Mouse (Mus musculus): Measurements from ENCODE around the gene Rnase1. TPM values are rescaled to one million over a fixed set of nuclear protein-coding genes. Genes with fewer than 3 reads are reported as not detected.

Rnase1 gene
- polyA plus RNA-seq, 1 experiment from 2014 or later: 3.2 TPM

DNA sequence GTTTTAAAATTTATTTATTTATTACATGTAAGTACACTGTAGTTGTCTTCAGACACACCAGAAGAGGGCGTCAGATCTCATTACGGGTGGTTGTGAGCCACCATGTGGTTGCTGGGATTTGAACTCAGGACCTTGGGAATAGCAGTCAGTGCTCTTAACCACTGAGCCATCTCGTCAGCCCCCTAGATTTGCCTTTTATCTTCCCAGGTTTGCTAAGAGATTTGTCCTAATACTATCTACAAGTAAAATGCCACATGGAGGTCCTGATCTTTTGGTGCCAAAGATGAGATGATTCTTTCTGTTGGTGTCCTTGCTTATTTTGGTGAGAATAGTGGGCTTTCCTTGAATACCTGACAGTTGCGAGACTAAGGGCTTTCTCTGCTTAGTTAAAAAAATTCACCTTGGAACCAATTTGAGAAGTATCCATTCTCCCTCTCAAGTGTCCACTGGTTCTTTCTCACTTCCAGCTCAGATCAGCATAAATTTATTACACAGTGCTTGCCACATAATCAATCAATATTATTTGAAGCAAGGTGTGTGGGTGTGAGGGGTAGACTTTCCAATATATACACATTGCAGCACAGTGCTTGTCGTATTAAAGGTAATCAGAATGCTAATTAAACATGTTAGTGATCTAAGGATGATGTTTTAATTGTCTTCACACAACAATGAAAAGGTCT lies 9.6 kb upstream of the Rnase1 start:
- no peaks in the 10 kb centered on the region for H3K4me1 ChIP-seq
- no peaks in the 10 kb centered on the region for H3K9me3 ChIP-seq (replicated peaks)
- no peak overlapping the region for H3K9ac ChIP-seq
- no peak overlapping the region for H3K27ac ChIP-seq (replicated peaks)
- H3K36me3 ChIP-seq: no peaks in the 10 kb centered on the region
- no peak overlapping the region for H3K4me2 ChIP-seq (replicated peaks)
- ATAC-seq (ENCODE audit: insufficient number of reproducible peaks, low FRiP score, low TSS enrichment, low read depth): no peak
- no peak overlapping the region for H3K4me3 ChIP-seq (replicated peaks)
- H3K27me3 ChIP-seq: no peaks in the 10 kb centered on the region
- 88% methylated on average over 5 of the region's 5 CpGs for WGBS

DNA sequence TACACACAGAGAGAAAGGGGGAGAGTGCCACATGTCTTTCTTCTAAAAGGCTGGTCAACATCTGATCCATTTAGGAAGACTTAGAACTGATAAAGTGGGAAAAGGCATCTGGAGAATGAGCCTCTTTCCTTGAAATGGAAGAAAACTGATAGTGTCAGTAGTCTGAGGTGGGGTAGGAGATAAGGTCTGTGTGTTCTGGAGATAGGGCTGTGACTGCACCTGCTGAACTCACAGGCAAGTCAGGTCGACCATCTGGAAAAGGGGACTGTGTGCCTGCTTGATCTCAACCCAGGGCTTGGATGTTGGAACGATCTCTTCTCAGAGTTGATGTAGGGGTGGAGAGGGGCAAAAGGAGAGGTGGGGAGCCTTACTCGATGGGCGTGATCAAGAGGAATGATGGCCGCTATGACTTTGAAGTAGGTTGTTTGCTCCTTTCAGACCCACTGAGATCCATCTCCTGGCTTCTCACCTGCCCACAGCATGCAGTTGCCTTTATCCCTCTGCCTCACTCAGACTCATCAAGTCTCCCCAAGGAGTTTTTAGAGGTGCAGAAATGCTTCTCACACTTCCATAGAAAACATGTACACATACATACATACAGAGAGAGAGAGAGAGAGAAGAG lies 5.8 kb upstream of the Rnase1 start:
- no peaks in the 10 kb centered on the region for H3K27me3 ChIP-seq
- H3K9ac ChIP-seq: no peak overlapping the region
- no peak overlapping the region for H3K4me3 ChIP-seq (replicated peaks)
- no peaks in the 10 kb centered on the region for H3K36me3 ChIP-seq
- no peak overlapping the region for H3K27ac ChIP-seq (replicated peaks)
- no peak for ATAC-seq (ENCODE audit: insufficient number of reproducible peaks, low FRiP score, low TSS enrichment, low read depth)
- H3K4me1 ChIP-seq: no peaks in the 10 kb centered on the region
- WGBS: 88% methylated on average over 5 of the region's 5 CpGs
- H3K4me2 ChIP-seq (replicated peaks): no peak overlapping the region
- H3K9me3 ChIP-seq (replicated peaks): no peaks in the 10 kb centered on the region

DNA sequence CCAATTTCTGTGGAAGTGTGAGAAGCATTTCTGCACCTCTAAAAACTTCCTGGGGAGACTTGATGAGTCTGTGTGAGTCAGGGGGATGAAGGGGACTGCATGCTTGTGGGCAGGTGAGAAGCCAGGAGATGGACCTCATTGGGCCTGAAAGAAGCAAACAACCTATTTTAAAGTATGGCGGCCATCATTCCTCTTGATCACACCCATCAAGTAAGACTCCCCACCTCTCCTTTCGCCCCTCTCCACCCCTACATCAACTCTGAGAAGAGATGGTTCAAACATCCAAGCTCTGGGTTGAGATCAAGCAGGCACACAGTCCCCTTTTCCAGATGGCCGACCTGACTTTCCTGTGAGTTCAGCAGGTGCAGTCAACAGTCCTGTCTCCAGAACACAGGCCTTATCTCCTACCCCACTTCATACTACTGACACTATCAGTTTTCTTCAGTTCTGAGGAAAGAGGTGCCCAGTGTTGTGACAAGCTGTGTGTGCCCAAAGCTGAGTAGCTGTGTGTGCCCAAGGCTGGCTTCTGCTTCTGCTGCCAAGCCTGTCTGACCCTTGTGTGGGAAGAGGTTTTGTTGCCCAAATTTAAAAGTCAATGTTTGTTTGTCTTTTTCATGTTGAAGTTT lies 3.7 kb upstream of the Rnase1 start:
- Histone ChIP-seq H3K27ac (replicated peaks) (no peak overlapping the region), H3K4me1 (no peaks in the 10 kb centered on the region), H3K4me2 (replicated peaks) (no peak overlapping the region), H3K9me3 (replicated peaks) (no peaks in the 10 kb centered on the region), H3K4me3 (replicated peaks) (no peak overlapping the region), H3K36me3 (no peaks in the 10 kb centered on the region), H3K9ac (no peak overlapping the region), H3K27me3 (no peaks in the 10 kb centered on the region)
- no peak for ATAC-seq (ENCODE audit: insufficient number of reproducible peaks, low FRiP score, low TSS enrichment, low read depth)
- 82% methylated on average over 3 of the region's 3 CpGs for WGBS

DNA sequence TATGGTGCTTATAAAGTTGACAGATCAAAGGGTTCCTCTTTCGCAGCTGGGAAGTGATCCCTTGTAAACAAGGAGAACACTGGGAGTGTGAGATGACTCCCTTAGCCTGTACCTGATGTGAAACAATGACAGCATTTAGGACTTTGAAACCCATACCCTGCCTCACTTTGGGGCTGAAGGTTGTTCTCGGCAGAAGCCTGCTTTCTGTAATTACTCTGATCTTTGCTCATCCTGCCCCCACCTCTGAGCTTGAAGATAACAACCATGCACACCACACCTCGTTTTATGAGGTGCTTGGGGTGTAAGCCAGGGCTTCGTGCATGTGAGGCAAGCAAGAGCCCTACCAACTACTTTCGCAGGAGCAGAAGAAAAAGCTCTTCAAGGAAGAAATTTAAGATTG lies 2.6 kb upstream of the Rnase1 start:
- H3K4me1 ChIP-seq: no peaks in the 10 kb centered on the region
- H3K27ac ChIP-seq (replicated peaks): no peak overlapping the region
- H3K4me3 ChIP-seq (replicated peaks): no peak overlapping the region
- ATAC-seq (ENCODE audit: insufficient number of reproducible peaks, low FRiP score, low TSS enrichment, low read depth): no peak
- no peaks in the 10 kb centered on the region for H3K27me3 ChIP-seq
- H3K36me3 ChIP-seq: no peaks in the 10 kb centered on the region
- WGBS: 48% methylated on average over 5 of the region's 5 CpGs
- H3K9ac ChIP-seq: no peak overlapping the region
- H3K9me3 ChIP-seq (replicated peaks): no peaks in the 10 kb centered on the region
- H3K4me2 ChIP-seq (replicated peaks): no peak overlapping the region

DNA sequence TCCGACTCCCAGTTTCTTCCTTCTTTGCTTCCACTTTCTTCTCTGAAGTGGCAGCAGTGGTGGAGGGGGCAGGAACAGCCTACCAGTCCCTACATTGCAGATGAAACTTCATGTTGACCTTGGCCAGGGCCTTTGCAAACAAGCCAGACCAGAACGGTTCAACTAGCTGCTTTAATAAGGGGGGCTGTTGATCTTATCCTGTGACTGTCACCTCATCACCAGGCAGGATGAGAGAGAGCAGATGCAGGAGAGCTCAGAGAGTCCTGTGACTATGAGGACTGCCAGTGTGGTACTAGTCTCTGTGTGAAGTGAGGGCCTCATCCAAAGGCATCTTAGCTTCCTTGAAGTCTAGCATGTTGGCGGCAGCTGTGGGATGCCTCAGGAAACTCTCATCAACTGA lies 1.4 kb upstream of the Rnase1 start:
- no peaks in the 10 kb centered on the region for H3K9me3 ChIP-seq (replicated peaks)
- H3K4me2 ChIP-seq (replicated peaks): no peak overlapping the region
- 68% methylated on average over 3 of the region's 3 CpGs for WGBS
- H3K27ac ChIP-seq (replicated peaks): no peak overlapping the region; the same call in 1 of the 2 replicates
- H3K36me3 ChIP-seq: no peaks in the 10 kb centered on the region
- H3K27me3 ChIP-seq: no peaks in the 10 kb centered on the region
- ATAC-seq (ENCODE audit: insufficient number of reproducible peaks, low FRiP score, low TSS enrichment, low read depth): no peak
- H3K4me1 ChIP-seq: no peaks in the 10 kb centered on the region
- no peak overlapping the region for H3K4me3 ChIP-seq (replicated peaks)
- no peak overlapping the region for H3K9ac ChIP-seq

DNA sequence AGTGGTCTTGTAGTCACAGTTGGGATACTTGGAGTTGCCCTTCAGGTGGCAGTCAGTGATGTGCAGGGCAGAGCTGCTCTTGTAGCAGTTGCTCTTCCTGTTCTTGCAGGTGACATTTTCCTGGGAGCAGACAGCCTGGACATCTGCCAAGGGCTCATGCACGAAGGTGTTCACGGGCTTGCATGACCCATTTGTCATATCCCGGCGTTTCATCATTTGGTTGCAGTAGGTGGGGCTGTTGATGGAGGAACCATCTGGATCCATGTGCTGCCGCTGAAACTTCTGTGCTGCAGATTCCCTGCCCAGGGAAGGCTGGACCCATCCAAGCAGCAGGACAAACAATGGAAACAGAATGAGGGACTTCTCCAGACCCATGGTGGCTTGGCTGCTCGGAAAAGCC lies 1.1 kb downstream of the Rnase1 start:
- no peaks in the 10 kb centered on the region for H3K27me3 ChIP-seq
- ATAC-seq (ENCODE audit: insufficient number of reproducible peaks, low FRiP score, low TSS enrichment, low read depth): no peak
- no peak overlapping the region for H3K27ac ChIP-seq (replicated peaks)
- no peaks in the 10 kb centered on the region for H3K9me3 ChIP-seq (replicated peaks)
- H3K9ac ChIP-seq: no peak overlapping the region
- no peak overlapping the region for H3K4me3 ChIP-seq (replicated peaks)
- no peaks in the 10 kb centered on the region for H3K4me1 ChIP-seq
- WGBS: 71% methylated on average over 6 of the region's 6 CpGs
- H3K36me3 ChIP-seq: no peaks in the 10 kb centered on the region
- H3K4me2 ChIP-seq (replicated peaks): no peak overlapping the region

- Histone ChIP-seq H3K4me1 (no peaks in the 10 kb centered on the region), H3K27me3 (no peaks in the 10 kb centered on the region), H3K27ac (replicated peaks) (no peak overlapping the region), H3K4me3 (replicated peaks) (no peak overlapping the region), H3K4me2 (replicated peaks) (no peak overlapping the region), H3K9me3 (replicated peaks) (no peaks in the 10 kb centered on the region), H3K9ac (no peak overlapping the region), H3K36me3 (no peaks in the 10 kb centered on the region)
- WGBS: 95% methylated on average over 4 of the region's 4 CpGs
- no peak for ATAC-seq (ENCODE audit: insufficient number of reproducible peaks, low FRiP score, low TSS enrichment, low read depth)
Observed at GRCm38 (mm10) chr14:51144451-51144850, 2.1 kb downstream of the Rnase1 start.

- WGBS: 69% methylated on average over 2 of the region's 2 CpGs
- H3K4me1 ChIP-seq: no peaks in the 10 kb centered on the region
- no peaks in the 10 kb centered on the region for H3K27me3 ChIP-seq
- no peak overlapping the region for H3K9ac ChIP-seq
- no peak overlapping the region for H3K4me2 ChIP-seq (replicated peaks)
- no peak overlapping the region for H3K4me3 ChIP-seq (replicated peaks)
- no peak overlapping the region for H3K27ac ChIP-seq (replicated peaks)
- no peaks in the 10 kb centered on the region for H3K36me3 ChIP-seq
- ATAC-seq (ENCODE audit: insufficient number of reproducible peaks, low FRiP score, low TSS enrichment, low read depth): no peak
- H3K9me3 ChIP-seq (replicated peaks): no peaks in the 10 kb centered on the region
Observed at GRCm38 (mm10) chr14:51143937-51144336, 2.6 kb downstream of the Rnase1 start.

- Histone ChIP-seq H3K4me1 (no peaks in the 10 kb centered on the region), H3K4me3 (replicated peaks) (no peak overlapping the region), H3K27me3 (no peaks in the 10 kb centered on the region), H3K4me2 (replicated peaks) (no peak overlapping the region), H3K36me3 (no peaks in the 10 kb centered on the region), H3K27ac (replicated peaks) (no peak overlapping the region), H3K9ac (no peak overlapping the region), H3K9me3 (replicated peaks) (no peaks in the 10 kb centered on the region)
- WGBS: 52% methylated on average over 4 of the region's 4 CpGs
- no peak for ATAC-seq (ENCODE audit: insufficient number of reproducible peaks, low FRiP score, low TSS enrichment, low read depth)
Observed at GRCm38 (mm10) chr14:51143287-51143686, 3.3 kb downstream of the Rnase1 start.

DNA sequence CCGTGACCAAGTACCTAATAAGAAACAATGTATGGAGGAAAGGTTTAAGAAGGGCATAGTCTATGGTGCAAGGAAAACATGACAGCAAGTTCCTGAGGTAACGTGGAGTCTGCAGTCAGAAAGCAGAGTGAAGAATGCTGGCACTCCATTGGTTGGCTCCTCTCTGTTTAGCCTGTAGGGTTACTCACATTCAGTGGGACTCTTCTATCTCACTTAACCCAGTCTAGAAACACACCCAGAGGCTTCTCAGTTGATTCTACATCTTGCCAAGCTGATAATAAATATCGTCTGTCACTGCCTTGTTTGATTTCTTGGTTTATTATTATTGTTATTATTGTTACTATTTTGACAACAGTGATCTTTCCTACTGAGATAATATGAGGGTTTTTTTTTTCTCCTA lies 4.0 kb downstream of the Rnase1 start:
- no peak for ATAC-seq (ENCODE audit: insufficient number of reproducible peaks, low FRiP score, low TSS enrichment, low read depth)
- Histone ChIP-seq H3K4me3 (replicated peaks) (no peak overlapping the region), H3K27me3 (no peaks in the 10 kb centered on the region), H3K4me1 (no peaks in the 10 kb centered on the region), H3K4me2 (replicated peaks) (no peak overlapping the region), H3K9me3 (replicated peaks) (no peaks in the 10 kb centered on the region), H3K27ac (replicated peaks) (no peak overlapping the region), H3K9ac (no peak overlapping the region), H3K36me3 (no peaks in the 10 kb centered on the region)
- whole genome bisulfite sequencing: 74% methylated on average over 3 of the region's 3 CpGs

GRCm38 (mm10) chr14:51142119-51142518 lies 4.5 kb downstream of the Rnase1 start:
- H3K9ac ChIP-seq: no peak overlapping the region
- H3K4me3 ChIP-seq (replicated peaks): no peak overlapping the region
- no peak for ATAC-seq (ENCODE audit: insufficient number of reproducible peaks, low FRiP score, low TSS enrichment, low read depth)
- no peak overlapping the region for H3K27ac ChIP-seq (replicated peaks)
- no peaks in the 10 kb centered on the region for H3K27me3 ChIP-seq
- 76% methylated on average over 4 of the region's 4 CpGs for WGBS
- no peak overlapping the region for H3K4me2 ChIP-seq (replicated peaks)
- no peaks in the 10 kb centered on the region for H3K9me3 ChIP-seq (replicated peaks)
- H3K36me3 ChIP-seq: no peaks in the 10 kb centered on the region
- no peaks in the 10 kb centered on the region for H3K4me1 ChIP-seq

GRCm38 (mm10) chr14:51140342-51140741 lies 6.2 kb downstream of the Rnase1 start:
- Histone ChIP-seq H3K4me1 (no peaks in the 10 kb centered on the region), H3K4me3 (replicated peaks) (no peak overlapping the region), H3K9me3 (replicated peaks) (no peaks in the 10 kb centered on the region), H3K9ac (no peak overlapping the region), H3K36me3 (no peaks in the 10 kb centered on the region), H3K4me2 (replicated peaks) (no peak overlapping the region), H3K27ac (replicated peaks) (no peak overlapping the region), H3K27me3 (no peaks in the 10 kb centered on the region)
- 67% methylated on average over 2 of the region's 2 CpGs for WGBS
- no peak for ATAC-seq (ENCODE audit: insufficient number of reproducible peaks, low FRiP score, low TSS enrichment, low read depth)

All from embryonic facial prominence, embryonic 15.5 days (tissue).